ENCODE assay signal across 30 mouse cellular contexts in genomic region chr16:25325631-25326238, GRCm38 (mm10). TPM values are rescaled to one million over a fixed set of nuclear protein-coding genes. Genes with fewer than 3 reads are reported as not detected.
"Had no signal": no experiment of that assay in that cellular context is flagged by ENCODE, and none has a peak within 500 bp of the region (broad histone marks: within the 10 kb centered on the region; RNA-seq: fewer than 3 reads in every experiment).

No protein-coding gene starts in this region.

- H3K4me3 ChIP-seq: limb, embryonic 12.5 days; limb, embryonic 15.5 days; megakaryocyte, embryonic 14.5 days; midbrain, embryonic 10.5 days; midbrain, embryonic 13.5 days; myocyte; neural tube, embryonic 13.5 days had no signal

- H3K36me3 ChIP-seq: limb, embryonic 12.5 days; limb, embryonic 15.5 days; midbrain, embryonic 10.5 days; midbrain, embryonic 13.5 days; neural tube, embryonic 13.5 days had no signal

- DNase-seq: kidney, postnatal 14 days; kidney, postnatal 4 days; left cerebral cortex, postnatal 4 days; liver, postnatal 0 days; lung, embryonic 14.5 days; retina, postnatal 1 day; thymus, adult 18-20 months; thymus, postnatal 36 days had no signal

- ATAC-seq: liver, postnatal 0 days; lung, postnatal 0 days; midbrain, embryonic 13.5 days; midbrain, embryonic 16.5 days had no signal

- H3K9me3 ChIP-seq: limb, embryonic 12.5 days; limb, embryonic 15.5 days; midbrain, embryonic 10.5 days; midbrain, embryonic 13.5 days; neural tube, embryonic 13.5 days had no signal

- H3K27me3 ChIP-seq: limb, embryonic 12.5 days; limb, embryonic 15.5 days; megakaryocyte, embryonic 14.5 days; midbrain, embryonic 13.5 days; neural tube, embryonic 13.5 days had no signal

- H3K27ac ChIP-seq: limb, embryonic 12.5 days; limb, embryonic 15.5 days; liver, embryonic 14.5 days; macrophage; midbrain, embryonic 10.5 days; midbrain, embryonic 13.5 days; neural tube, embryonic 13.5 days had no signal

- H3K4me1 ChIP-seq: limb, embryonic 12.5 days; limb, embryonic 15.5 days; megakaryocyte, embryonic 14.5 days; midbrain, embryonic 10.5 days; midbrain, embryonic 13.5 days; neural tube, embryonic 13.5 days had no signal

RNA-seq across cellular contexts. Expression of gene Tprg, which starts 39.1 kb away (rescaled TPM):
- total RNA-seq: layer of hippocampus, adult 18-20 months; layer of hippocampus, postnatal 14 days; left cerebral cortex, adult 8-10 months; left cerebral cortex, postnatal 14 days; left cerebral cortex, postnatal 4 days; monocyte, adult 5-6 weeks; neutrophil, adult 5-6 weeks had no signal
- polyA plus RNA-seq: kidney, embryonic 16.5 days; limb, embryonic 12.5 days; liver, embryonic 11.5 days; liver, embryonic 14.5 days; liver, postnatal 0 days; macrophage; midbrain, embryonic 10.5 days; midbrain, embryonic 13.5 days; midbrain, embryonic 16.5 days; myocyte; neural tube, embryonic 13.5 days; small intestine, adult 2 months; spleen, adult 2 months; testis, adult 2 months had no signal
